Mouse (Mus musculus): ENCODE measurements around the gene Ccdc169.
"Not testable (repeated sequence)": the region's sequence is repeated elsewhere in the genome, so short reads cannot be mapped to it uniquely, and the experiment has no call there.

Gene Ccdc169

GRCm38 (mm10) chr3:55195581-55196327 is 58.6 kb downstream of the Ccdc169 start:
- no peak for DNase-seq (ENCODE audit: low read depth)

GRCm38 (mm10) chr3:55196328-55196710 is 59.2 kb downstream of the Ccdc169 start:
- DNase-seq (ENCODE audit: low read depth) = no peak

GRCm38 (mm10) chr3:55203621-55204020 is 66.5 kb downstream of the Ccdc169 start:
- DNase-seq (ENCODE audit: low read depth) = not testable (repeated sequence)

- no peak for DNase-seq (ENCODE audit: low read depth)
Observed at GRCm38 (mm10) chr3:55206413-55206812, 69.3 kb downstream of the Ccdc169 start.

GRCm38 (mm10) chr3:55207665-55208064 is 70.5 kb downstream of the Ccdc169 start:
- no peak for DNase-seq (ENCODE audit: low read depth)

- DNase-seq (ENCODE audit: low read depth) = no peak
Observed at GRCm38 (mm10) chr3:55212254-55212653, 75.1 kb downstream of the Ccdc169 start.

GRCm38 (mm10) chr3:55213785-55214184 is 76.6 kb downstream of the Ccdc169 start:
- no peak for DNase-seq (ENCODE audit: low read depth)

- no peak for DNase-seq (ENCODE audit: low read depth)
Observed at GRCm38 (mm10) chr3:55214413-55214812, 77.3 kb downstream of the Ccdc169 start.

GRCm38 (mm10) chr3:55222502-55222901 is 85.4 kb downstream of the Ccdc169 start:
- no peak for DNase-seq (ENCODE audit: low read depth)

All from naive thymus-derived CD4-positive, alpha-beta T cell, adult 2 months (primary cell).